Mouse (Mus musculus) regulatory T cell (primary cell): ENCODE results near the gene Scand1.

ENCODE experiments used
- in situ Hi-C: fragments of 300-600 bp; cut with MboI, MseI; formaldehyde crosslinking; loops from one replicate; pipeline ENCODE4 v1.15.1; 2025; ENCODE audit warnings: high pct_unique_total_duplicates

The Scand1 gene

GRCm38 (mm10) chr2:156307261-156307660 is 5.2 kb downstream of the Scand1 start:
- in situ Hi-C loops = no loop called here

DNA sequence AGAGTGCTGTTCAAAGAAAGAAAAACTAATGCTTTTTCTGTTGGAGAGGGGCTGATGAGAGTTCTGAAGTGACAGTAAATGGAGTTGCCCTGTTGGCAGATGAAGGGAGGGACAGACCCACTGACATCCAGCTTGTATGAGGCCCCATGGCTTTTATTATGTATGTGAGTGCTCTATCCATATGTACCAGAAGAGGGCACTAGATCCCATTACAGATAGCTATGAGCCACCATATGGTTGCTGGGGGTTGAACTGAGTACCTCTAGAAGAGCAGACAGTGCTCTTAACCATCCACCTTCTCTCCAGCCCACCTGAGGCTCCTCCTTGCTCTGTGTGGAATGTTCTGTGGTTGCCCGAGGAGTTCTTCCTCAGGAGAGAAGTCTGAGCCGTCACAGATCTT is 6.7 kb downstream of the Scand1 start:
- in situ Hi-C loops = no loop called here

DNA sequence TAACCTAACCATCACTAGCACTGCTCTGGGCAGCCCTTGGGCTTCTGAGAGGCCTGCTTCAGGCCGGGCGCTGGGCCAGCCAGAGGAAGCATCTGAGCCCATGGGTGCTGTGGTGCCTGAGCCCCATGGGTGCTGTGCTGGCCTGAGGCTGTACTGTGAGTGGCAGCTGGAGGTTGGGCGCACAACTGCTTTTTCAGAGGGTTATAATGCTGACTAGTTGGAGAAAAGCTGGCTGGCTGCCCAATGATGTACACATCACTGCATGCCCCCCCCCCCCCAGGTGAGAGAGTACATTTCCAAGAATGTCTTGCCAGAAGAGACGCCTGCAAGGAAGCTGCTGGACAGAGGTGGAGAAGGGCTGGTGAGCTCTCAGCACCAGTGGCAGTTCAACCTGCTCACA is 8.2 kb downstream of the Scand1 start:
- in situ Hi-C loops = no loop called here

GRCm38 (mm10) chr2:156302063-156302462 is 10.4 kb downstream of the Scand1 start:
- in situ Hi-C loops = no loop called here

DNA sequence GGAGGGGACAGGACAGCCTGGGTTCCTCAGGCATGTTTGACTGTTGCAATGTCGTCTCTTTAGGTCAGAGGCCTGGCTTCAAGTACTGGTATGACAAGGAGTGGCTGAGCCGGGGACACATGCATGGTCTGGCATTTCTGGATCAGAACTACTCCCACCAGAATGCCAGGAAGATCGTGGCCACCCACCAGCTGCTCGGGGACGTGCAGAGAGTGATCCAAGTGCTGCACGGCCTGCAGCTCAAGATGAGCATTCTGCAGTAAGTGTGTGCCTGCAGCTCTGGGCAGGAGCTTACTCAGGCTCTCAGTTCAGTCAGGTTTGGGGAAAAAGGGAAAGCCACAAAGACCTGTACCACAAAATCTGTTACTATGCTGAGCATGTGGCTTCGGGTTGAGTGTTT is 14.0 kb downstream of the Scand1 start:
- in situ Hi-C loops = no loop called here

DNA sequence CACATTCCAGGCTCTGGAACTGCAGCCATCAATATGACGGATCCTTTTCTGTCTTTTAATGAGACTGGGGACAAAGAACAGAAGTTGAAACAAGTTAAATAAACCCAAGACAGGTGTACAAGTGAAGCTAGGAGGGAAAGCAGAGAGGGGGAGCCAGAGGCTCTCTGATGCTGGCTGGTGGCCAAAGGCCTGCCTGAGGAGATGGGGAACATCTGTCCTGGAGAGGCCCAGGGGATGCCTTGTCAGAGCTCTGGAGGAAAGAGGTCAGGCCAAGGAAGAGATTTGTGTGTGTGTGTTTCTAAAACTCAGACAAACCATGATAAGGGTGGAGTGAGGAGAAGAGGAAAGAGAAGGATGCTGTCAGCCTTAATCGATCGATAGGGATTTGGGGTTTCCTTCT is 14.9 kb downstream of the Scand1 start:
- in situ Hi-C loops = no loop called here

- in situ Hi-C loops = no loop called here
Observed at GRCm38 (mm10) chr2:156296190-156296589, 16.3 kb downstream of the Scand1 start.

DNA sequence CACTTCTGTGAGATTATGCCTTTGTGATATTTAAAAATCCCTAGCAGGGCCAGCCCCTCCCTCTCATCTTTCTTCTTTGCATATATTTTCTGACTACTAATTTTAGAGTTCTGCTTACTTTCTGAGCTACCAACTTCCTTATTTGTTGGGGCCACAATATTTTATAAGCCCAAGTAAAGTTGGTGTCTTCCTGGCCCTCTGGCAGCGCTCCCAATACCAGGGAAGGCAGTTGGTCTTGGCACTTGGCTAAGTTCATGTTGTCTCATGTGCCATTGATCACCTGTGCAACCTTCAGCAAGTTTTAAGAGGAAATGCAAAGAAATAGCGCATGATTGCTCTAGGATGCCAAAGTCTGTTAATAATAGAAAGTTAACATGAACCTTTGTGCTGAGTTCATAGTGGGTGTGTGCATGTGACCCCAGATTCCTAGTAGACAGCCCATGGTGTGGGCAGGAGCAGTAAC is 16.9 kb downstream of the Scand1 start:
- in situ Hi-C loops = no loop called here

GRCm38 (mm10) chr2:156291998-156292397 is 20.5 kb downstream of the Scand1 start:
- in situ Hi-C loops = loop anchor here (5.0 kb wide), 1 partner anchor 95 kb away; no protein-coding TSS in a partner anchor

DNA sequence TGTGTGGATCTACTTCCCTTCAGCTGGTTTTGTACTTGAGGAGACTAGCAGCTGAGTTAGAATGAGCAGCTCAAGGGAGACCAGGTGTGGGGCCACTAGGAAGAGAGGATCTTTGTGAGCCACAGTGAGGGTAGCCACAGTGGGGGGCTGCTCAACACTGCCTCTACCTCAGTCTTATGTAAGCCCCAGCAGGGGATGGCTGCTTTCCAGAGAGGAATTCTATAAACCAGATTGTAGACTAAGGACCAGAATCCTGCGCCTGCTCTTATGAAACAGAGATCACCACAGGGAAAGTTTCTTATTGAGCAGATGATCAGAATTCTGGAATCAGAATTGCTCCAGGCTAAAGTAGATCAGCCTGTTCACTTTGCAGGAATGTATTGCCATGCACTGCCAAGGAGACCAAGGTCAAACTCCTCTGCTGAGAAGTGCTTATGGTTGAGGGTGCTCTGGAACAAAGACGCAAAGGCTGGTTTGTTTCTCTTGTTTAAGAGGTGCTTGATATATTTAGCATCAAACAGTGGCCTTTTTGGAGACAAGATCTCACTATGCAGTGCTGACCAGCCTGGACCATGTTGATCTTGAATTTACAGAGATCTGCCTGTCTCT is 22.8 kb downstream of the Scand1 start:
- in situ Hi-C loops = loop anchor here (5.0 kb wide), 1 partner anchor 98 kb away; no protein-coding TSS in a partner anchor

- in situ Hi-C loops = no loop called here
Observed at GRCm38 (mm10) chr2:156288222-156288621, 24.3 kb downstream of the Scand1 start.

DNA sequence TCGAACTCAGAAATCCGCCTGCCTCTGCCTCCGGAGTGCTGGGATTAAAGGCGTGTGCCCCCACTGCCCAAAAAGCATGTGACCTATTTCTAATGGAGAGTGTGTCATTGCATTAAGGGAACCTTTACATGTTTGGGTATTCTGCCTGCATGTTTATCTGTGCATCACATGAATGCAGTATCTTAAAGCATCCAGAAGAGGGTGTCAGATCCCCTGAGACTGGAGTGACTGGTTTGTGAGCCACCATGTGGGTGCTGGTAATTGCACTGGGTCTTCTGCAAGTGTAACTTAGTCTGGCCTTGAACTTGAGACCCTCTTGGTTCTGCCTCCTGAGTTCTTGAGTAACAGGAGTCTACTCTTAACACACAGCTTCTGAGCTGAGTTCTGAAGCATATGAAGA is 25.8 kb downstream of the Scand1 start:
- in situ Hi-C loops = no loop called here

DNA sequence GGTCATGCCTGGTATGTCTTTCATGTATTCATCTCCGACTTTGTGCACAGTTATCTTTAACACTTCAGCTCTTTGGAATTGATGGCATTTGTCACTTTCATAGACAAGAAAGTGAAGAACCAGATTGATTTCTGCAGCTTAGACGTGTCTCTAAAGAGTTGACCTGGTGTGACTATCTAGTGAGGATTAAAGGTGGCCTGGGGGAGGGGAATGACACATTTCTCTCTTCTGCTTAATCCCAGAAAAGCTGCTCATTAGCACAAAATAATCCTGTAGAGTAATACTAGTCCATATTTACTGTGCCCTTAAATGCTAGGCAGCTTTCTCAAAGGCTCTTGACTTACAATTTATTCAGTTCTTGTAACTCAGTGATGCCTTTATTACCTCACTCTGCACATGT is 27.3 kb downstream of the Scand1 start:
- in situ Hi-C loops = no loop called here

DNA sequence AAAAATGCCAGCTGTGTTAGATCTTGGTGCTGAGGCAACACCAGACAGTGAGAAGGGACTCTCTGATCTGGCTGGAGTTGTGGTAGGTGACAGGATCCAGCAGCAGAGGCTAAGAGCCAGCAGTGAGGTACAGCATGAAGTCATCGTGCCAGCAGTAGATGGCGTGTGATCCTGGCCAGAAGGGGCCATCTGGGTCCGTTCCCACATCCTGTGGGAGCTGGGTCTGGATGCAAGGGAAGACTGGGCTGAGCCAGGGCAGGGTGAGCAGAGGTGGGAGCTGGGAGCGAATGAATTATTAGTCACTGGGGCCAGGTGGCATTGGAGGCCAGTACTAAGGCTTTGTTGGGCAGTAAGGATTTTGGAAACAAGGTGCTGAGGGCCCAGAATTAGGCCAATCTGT is 31.3 kb downstream of the Scand1 start:
- in situ Hi-C loops = no loop called here

DNA sequence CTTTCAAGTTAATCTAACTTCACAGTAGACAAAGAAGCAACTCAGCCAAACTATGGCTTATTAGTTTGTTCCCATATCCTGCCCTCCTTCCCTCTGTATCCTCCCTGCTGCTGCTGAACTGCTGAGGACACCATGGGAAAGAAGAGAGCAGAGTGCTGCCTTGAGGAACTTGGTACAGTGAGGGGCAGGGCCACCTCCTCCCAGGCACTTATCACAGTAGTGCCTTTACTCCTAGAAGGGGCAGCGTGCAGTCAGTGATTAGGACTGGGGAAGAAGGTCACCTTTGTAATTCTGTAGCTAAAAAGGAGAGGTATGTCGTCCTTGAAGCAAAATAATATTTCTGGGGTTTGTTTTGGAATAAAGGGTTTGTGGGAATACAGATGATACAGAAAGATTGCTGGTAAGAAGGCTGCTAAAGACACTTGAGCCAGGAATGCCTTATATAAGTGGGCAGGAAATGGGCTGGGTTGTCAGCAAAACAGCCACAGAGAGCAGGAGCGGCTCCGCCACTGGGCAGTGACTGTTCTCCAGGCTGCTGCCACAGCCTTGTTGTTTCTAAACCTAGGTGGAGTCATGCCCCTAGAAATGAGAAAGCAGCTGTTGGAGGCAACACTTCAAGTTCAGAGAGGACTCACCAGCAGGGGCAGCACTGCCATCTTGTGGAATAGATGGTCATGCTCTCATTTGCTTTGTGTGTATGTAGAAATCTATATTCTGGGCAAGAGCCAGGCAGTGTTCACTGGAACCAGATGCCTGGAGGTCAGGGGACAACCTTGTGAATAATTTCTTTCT is 34.1 kb downstream of the Scand1 start:
- in situ Hi-C loops = no loop called here

DNA sequence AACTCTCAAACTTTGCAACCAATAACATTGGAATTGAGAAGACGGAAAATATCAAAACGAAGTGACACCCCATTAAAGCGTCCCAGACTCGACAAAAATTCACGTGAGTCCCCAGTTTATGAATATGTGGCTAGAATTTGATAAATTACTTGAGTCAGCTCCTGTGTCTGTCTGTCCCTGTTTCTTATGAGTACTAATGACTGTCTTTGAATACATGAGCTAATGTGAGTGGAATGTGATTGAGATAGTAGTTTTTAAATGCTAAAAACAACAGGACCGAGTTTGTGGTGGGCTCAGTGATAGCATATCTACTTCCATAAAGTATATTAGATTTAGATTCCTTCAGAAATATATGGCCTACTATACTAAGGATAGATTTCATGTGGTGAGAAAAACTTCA is 40.0 kb downstream of the Scand1 start:
- in situ Hi-C loops = no loop called here

DNA sequence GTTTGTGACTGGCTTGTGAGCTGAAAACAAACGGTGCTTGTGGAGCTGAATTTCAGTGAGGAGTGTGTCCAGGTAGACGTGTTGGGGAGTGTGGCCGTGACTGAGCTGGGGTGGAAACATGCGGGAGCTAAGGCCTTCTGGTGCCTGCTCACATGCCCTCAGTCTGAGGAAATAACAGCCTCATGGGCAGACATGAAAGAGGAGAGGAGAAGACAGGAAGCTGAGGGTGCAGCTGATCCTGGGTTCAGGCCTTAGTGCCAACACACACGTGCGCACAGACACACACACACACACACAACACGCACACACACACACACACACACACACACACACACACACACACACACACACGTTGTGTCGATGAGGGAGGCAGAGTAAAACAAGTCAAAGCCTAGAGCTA is 44.9 kb downstream of the Scand1 start:
- in situ Hi-C loops = no loop called here

GRCm38 (mm10) chr2:156263204-156263893 is 49.2 kb downstream of the Scand1 start:
- in situ Hi-C loops = no loop called here
